Mouse (Mus musculus): ENCODE data around the gene Macf1.
"Not testable (repeated sequence)": the region's sequence is repeated elsewhere in the genome, so short reads cannot be mapped to it uniquely, and the experiment has no call there.

Gene Macf1

GRCm38 (mm10) chr4:123342642-123343470 lies 341.3 kb downstream of the Macf1 start, which contains the start of gene Bmp8a:
Gene Bmp8a (minus strand): TSS chr4:123343252.
- DNase-seq (ENCODE audit: low spot score): peak; percentile 78

GRCm38 (mm10) chr4:123342091-123342641 lies 342.0 kb downstream of the Macf1 start:
- DNase-seq (ENCODE audit: low spot score): no peak

GRCm38 (mm10) chr4:123340232-123340631 lies 343.9 kb downstream of the Macf1 start:
- DNase-seq (ENCODE audit: low spot score): no peak

DNA sequence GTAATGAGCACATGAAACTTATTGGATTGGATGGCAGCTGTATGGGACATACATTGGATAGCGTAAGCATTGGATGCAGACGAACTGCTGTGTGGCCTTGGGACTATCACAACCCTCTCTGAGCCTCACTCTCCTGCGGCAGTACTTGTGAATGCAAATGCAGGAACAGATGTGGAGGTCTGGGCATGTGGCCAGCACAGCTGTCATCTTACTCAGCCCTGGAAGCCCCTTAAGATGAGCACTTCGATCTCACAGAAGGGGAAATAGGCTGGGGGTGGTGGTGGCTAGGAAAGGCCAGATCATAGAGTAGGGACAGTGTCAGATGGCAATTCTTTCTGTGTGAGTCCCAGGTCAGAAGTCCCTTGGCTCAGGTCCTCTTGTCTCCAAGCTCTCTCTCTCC lies 346.5 kb downstream of the Macf1 start:
- DNase-seq (ENCODE audit: low spot score): no peak

DNA sequence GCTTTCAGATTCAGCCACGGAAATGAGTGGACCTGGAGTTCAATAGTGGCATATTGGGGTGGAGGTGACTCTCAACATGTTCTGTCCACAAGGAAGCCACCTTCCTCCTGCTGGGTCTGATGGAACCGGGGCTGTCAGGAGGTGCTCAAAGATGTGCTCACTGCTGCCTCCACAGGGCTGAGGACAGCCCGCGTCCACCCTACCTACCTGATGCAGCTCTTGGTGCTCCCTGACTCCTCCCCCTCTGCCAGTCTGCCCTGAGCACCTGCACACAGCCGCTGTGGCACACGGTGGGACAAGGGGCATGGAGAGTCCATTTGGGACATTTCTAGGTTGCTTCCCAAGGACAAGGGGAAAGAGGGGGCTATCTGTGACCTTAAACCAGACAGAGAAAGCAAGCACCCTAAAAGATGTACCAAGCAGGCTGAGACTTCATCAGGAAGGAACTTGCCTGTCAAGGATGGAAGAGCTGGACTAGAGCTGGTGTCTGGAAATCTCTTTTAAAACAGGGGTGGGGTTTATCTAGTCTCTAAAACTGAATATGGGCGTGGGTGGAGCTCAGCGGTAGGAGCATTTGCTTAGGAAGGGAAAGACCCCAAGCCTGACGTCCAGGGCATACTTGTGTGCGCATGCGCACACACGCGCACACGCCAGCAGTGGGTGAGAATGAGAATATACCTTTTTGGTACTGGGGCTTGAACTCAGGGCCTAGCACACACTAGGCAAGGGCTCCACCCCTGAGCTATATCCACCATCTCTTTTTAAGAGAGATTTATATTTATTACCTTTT lies 348.2 kb downstream of the Macf1 start:
- DNase-seq (ENCODE audit: low spot score): no peak

GRCm38 (mm10) chr4:123335244-123335643 lies 348.9 kb downstream of the Macf1 start:
- DNase-seq (ENCODE audit: low spot score): not testable (repeated sequence)

DNA sequence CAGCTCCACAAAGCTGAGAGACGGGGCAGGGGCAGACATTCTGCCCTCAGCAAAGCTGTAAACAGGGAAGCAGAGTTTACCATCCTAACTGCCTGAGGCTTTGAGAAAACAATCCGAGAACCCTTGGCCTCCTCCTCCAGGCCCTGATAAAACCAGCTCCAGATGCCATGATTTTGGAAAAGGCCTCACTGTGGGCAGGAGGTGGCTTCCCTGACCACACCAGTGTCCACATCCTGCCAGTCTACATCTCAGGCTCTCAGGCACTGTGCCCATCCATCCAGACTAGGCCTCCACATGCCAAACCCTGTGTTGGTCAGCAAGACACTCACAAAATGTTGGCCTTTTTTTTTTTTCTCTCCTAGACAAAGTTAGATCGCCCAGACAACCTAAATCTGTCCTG lies 350.0 kb downstream of the Macf1 start:
- DNase-seq (ENCODE audit: low spot score): no peak

DNA sequence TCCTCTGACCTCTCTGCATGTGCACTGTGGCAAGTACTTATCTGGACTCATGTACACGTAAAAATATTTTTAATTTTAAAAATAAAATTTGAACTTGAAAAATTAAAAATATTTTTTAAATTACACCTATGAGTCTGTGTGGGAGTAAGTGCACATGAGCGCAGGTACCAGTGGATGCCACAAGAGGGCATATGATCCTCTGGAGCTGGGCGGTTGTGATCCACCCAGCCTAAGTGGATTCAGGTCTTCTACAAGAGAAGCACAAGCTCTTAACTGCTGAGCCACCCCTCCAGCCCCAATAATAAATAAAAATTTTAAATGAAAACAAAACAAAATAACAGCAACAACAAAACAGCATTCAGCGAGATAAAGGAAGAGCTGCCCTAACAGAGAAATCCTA lies 351.0 kb downstream of the Macf1 start:
- DNase-seq (ENCODE audit: low spot score): no peak

DNA sequence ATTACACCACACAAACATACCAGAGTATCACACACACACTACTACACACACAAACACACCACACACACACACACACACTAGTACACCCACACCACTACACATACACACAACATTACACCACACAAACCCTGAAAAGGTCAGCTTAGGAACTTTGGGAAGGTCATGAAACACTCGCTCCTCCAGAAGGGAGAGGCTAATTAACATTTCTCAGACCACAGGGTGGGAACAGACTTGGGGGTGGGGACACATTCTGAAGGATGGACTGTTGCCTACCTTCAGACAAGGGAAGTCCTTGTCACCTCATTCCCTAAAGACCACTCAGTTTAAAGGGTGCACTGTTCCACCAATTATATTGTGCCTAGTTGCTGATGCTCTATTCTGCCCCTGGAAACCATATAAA lies 352.2 kb downstream of the Macf1 start:
- DNase-seq (ENCODE audit: low spot score): not testable (repeated sequence)

GRCm38 (mm10) chr4:123331326-123331725 lies 352.8 kb downstream of the Macf1 start:
- no peak for DNase-seq (ENCODE audit: low spot score)

- no peak for DNase-seq (ENCODE audit: low spot score)
Observed at GRCm38 (mm10) chr4:123328946-123329345, 355.2 kb downstream of the Macf1 start.

DNA sequence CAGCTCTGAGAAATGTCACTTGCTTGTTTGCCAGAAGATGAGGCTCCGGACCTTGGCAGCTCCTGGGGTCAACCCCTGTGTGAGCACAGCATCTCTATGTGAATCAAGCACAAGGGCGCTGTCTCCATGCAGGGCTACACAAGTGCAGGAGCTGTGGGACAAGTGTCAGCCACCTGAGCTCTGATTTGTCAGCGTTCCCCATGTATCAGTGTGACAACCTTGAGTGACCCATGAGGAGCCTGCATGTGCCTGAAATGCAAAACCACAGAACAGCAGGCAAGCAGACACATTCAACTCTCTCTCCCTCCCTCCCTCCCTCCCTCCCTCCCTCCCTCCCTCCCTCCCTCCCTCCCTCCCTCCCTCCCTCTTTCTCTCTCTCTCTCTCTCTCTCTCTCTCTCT lies 356.5 kb downstream of the Macf1 start:
- no peak for DNase-seq (ENCODE audit: low spot score)

GRCm38 (mm10) chr4:123326087-123326486 lies 358.1 kb downstream of the Macf1 start:
- peak; percentile 44 for DNase-seq (ENCODE audit: low spot score)

- no peak for DNase-seq (ENCODE audit: low spot score)
Observed at GRCm38 (mm10) chr4:123323534-123323933, 360.6 kb downstream of the Macf1 start, which contains the start of gene Oxct2a. Gene Oxct2a (minus strand): TSS chr4:123323634.

DNA sequence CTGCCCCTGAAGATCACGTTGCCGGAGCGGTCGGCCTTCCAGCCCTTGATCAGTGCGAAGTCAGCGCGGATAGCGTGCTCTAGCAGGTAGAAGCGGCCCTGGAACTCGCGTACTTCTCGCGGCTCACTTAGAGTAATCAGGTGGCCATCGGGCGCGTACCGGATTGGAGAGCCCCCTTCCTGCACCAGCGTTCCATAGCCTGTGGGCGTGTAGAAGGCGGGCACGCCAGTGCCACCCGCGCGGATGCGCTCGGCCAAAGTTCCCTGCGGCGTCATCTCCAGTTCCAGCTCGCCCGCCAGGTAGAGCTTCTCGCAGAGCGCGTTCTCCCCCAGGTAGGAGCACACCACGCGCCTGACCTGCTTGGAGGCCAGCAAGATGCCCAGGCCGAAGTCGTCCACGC lies 361.2 kb downstream of the Macf1 start:
- not testable (repeated sequence) for DNase-seq (ENCODE audit: low spot score)

DNA sequence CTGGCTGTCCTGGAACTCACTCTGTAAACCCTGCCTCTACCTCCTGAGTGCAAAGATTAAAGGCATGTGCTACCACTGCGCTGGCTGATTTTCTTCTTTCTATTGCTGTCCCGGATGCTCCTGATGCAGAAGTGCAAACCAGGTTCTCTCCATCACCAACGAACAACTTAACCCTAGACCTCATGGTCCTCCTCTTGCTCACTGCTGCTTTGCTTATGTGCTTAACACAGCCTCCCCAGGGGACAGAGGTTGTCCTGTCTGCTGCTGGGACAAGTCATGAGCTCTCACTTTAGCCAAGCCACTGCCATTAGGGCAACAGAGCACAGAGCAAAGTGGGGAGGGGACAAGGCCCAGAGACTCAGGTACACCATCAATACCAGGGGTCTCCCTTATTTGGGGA lies 369.7 kb downstream of the Macf1 start:
- no peak for DNase-seq (ENCODE audit: low spot score)

DNA sequence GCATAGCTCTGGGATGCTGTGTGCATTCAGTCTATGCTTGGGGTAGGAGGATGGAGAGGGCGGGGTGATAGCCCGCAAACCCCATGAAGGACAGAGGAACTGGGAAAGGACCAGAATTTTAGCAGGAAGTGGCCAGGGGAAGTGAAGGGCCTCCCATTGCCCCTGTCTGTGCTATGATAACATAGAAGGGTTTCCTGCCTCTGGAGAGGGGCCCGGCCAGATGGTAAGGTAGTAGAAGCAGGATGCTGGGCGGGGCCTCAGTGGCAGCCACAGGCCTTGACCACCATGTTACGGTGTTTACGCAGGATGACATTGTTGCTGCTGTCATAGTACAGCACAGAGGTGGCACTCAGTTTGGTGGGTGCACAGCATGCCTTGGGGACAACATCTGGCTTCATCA lies 371.1 kb downstream of the Macf1 start:
- no peak for DNase-seq (ENCODE audit: low spot score)

DNA sequence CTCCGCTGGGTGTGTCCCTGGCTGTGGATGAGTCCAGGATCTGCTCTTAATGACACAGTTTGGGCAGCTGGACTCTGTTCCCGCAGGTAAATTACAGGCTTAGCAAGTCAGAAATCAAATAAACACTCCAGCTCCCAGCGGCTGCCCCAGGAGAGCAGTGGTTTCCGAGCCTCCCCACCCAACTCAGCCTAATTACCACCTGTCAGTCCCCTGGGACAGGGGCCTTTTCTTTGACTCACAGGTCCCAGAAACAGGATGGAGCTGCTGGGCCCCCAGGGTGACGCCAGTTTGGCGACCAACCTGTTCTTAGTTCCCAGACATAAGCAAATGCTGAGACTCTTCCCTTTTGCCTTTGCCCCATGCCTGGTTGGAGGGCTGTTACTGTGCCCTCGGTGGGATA lies 372.3 kb downstream of the Macf1 start:
- no peak for DNase-seq (ENCODE audit: low spot score)

- no peak for DNase-seq (ENCODE audit: low spot score)
Observed at GRCm38 (mm10) chr4:123308292-123308691, 375.9 kb downstream of the Macf1 start.

DNA sequence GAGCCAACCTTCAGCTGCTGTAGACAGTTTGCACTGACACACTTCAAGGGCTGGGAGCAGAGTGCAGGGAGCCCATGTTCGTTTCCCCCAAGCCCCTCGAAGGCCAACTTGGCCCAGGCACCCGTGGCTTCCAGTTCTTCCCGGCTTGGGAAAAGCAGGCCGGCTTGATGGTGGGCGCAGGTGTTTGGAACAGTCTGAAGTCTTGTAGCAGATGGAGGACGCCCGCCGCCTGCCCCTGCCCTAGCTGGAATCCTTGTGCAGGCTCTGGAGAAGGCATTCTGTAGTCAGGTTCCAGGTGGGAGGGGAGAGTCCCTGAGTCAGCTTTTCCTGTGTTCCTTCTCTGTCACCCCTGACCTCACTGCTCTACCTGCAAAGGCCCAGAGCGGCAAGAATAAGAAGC lies 377.2 kb downstream of the Macf1 start:
- no peak for DNase-seq (ENCODE audit: low spot score)

DNA sequence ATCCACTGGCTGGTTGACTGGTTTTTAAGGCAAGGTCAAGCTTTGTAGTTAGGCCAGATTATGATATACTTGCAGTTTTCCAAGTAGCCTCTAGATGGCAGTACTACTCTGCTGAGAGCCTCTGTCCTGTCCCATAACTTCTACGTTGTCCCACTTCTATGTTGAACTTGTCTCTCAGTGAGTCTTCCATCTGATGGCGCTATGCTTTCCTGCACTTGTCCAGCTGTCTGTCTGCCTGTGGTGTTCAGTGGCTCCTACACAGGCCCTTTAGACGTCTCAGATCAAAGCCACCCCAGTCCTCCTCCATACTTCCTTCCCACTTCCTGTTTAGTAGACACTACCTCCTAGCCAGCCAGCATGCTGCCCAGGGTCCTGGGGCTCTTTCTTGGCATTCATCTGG lies 378.4 kb downstream of the Macf1 start:
- DNase-seq (ENCODE audit: low spot score): no peak

Measured in ovary, postnatal 36 days (tissue).